Mouse (Mus musculus): Measurements from ENCODE around the gene Herpud1. TPM values are rescaled to one million over a fixed set of nuclear protein-coding genes. Genes with fewer than 3 reads are reported as not detected.

Gene Herpud1
- polyA plus RNA-seq, 1 experiment from 2014 or later = 66.5 TPM

- no peak for ATAC-seq (replicated peaks)
- no peak overlapping the region for H3K27ac ChIP-seq (replicated peaks)
- no peaks in the 10 kb centered on the region for H3K36me3 ChIP-seq
- no peaks in the 10 kb centered on the region for H3K27me3 ChIP-seq
- H3K9me3 ChIP-seq = no peaks in the 10 kb centered on the region
- no peak overlapping the region for H3K4me2 ChIP-seq (replicated peaks)
- WGBS = 87% methylated on average over 1 of the region's 1 CpGs
- no peaks in the 10 kb centered on the region for H3K4me1 ChIP-seq
- H3K4me3 ChIP-seq = no peak overlapping the region
- H3K9ac ChIP-seq (replicated peaks) = no peak overlapping the region
Observed at GRCm38 (mm10) chr8:94440389-94440788, 54.2 kb downstream of the Herpud1 start.

DNA sequence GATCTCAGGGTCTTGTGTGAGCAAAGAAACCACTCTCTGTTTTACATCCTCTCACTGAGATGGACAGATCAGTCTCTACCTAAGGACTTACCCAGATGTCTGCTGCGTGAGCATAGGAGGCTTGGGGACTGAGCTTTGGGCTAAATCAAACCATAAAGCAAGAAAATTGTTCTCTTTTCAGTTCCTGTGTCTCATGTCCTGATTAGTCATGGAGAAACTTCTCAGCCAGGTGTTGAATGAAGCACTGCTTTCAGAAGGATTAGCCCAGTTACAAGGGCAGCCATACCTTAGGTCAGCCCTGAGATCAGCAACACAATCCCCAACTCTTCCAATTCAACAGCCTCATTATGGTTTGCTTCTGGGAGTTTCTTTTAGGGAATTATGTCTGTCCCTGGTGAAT, 55.4 kb downstream of the Herpud1 start:
- no peak for ATAC-seq (replicated peaks)
- Histone ChIP-seq H3K4me2 (replicated peaks) (no peak overlapping the region), H3K4me3 (no peak overlapping the region), H3K9me3 (no peaks in the 10 kb centered on the region), H3K27ac (replicated peaks) (no peak overlapping the region), H3K9ac (replicated peaks) (no peak overlapping the region), H3K36me3 (no peaks in the 10 kb centered on the region), H3K4me1 (no peaks in the 10 kb centered on the region), H3K27me3 (no peaks in the 10 kb centered on the region)
- 94% methylated on average over 1 of the region's 1 CpGs for WGBS

DNA sequence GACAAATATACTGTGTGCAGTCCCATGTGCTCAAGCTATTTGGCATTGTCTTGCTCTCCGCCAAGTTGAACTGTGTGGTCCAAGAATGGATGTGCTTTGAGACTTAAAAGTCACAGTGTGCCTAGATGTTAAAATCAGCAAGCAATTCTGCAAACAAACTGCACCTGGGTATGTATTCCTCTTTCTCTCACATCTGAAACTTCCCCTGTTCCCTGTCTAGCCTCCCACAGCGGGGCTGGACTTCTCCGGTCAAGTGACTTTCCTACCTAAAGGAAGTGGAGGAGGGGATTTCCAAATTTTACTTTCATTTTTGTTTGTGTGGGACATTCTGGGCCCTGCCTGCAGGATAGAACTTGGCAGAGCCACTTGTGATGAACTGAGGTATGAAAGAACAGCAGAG, 56.9 kb downstream of the Herpud1 start:
- H3K27ac ChIP-seq (replicated peaks) = no peak overlapping the region
- WGBS = 93% methylated on average over 3 of the region's 3 CpGs
- no peak overlapping the region for H3K4me2 ChIP-seq (replicated peaks)
- H3K4me1 ChIP-seq = no peaks in the 10 kb centered on the region
- H3K9ac ChIP-seq (replicated peaks) = no peak overlapping the region
- H3K9me3 ChIP-seq = no peaks in the 10 kb centered on the region
- no peaks in the 10 kb centered on the region for H3K27me3 ChIP-seq
- no peaks in the 10 kb centered on the region for H3K36me3 ChIP-seq
- no peak overlapping the region for H3K4me3 ChIP-seq
- ATAC-seq (replicated peaks) = no peak

- Histone ChIP-seq H3K4me1 (no peaks in the 10 kb centered on the region), H3K9ac (replicated peaks) (no peak overlapping the region), H3K9me3 (no peaks in the 10 kb centered on the region), H3K4me2 (replicated peaks) (no peak overlapping the region), H3K36me3 (no peaks in the 10 kb centered on the region), H3K27ac (replicated peaks) (no peak overlapping the region), H3K4me3 (no peak overlapping the region), H3K27me3 (no peaks in the 10 kb centered on the region)
- WGBS = 79% methylated on average over 2 of the region's 2 CpGs
- ATAC-seq (replicated peaks) = no peak
Observed at GRCm38 (mm10) chr8:94444480-94444879, 58.2 kb downstream of the Herpud1 start.

Other genes with a start within 250 kb of the Herpud1 start
- not detected in 2 replicates for gene Mt4, start 249.2 kb upstream of the Herpud1 start, polyA plus RNA-seq (2015; fragmentation: Nextera tagmentation; extraction: Ambion mirVana)
- 249 and 258 TPM in 2 replicates for gene Mt3, start 233.8 kb upstream of the Herpud1 start, polyA plus RNA-seq (2015; fragmentation: Nextera tagmentation; extraction: Ambion mirVana)
- 35.4 and 38.4 TPM in 2 replicates for gene Mt2, start 213.8 kb upstream of the Herpud1 start, polyA plus RNA-seq (2015; fragmentation: Nextera tagmentation; extraction: Ambion mirVana)
- gene Mt1, start 207.4 kb upstream of the Herpud1 start, polyA plus RNA-seq (2015; fragmentation: Nextera tagmentation; extraction: Ambion mirVana) = 85.2 and 100 TPM in 2 replicates
- 63.0 and 66.3 TPM in 2 replicates for gene Nup93, start 171.9 kb upstream of the Herpud1 start, polyA plus RNA-seq (2015; fragmentation: Nextera tagmentation; extraction: Ambion mirVana)
- gene Slc12a3, start 57.2 kb upstream of the Herpud1 start, polyA plus RNA-seq (2015; fragmentation: Nextera tagmentation; extraction: Ambion mirVana) = not detected in 2 replicates
- 0.22 and 0.50 TPM in 2 replicates for gene Nlrc5, start 47.9 kb downstream of the Herpud1 start, polyA plus RNA-seq (2015; fragmentation: Nextera tagmentation; extraction: Ambion mirVana)
- 22.4 and 24.8 TPM in 2 replicates for gene Cpne2, start 146.6 kb downstream of the Herpud1 start, polyA plus RNA-seq (2015; fragmentation: Nextera tagmentation; extraction: Ambion mirVana)
- 50.1 and 52.0 TPM in 2 replicates for gene Rspry1, start 215.5 kb downstream of the Herpud1 start, polyA plus RNA-seq (2015; fragmentation: Nextera tagmentation; extraction: Ambion mirVana)
- gene Fam192a, start 215.6 kb downstream of the Herpud1 start, polyA plus RNA-seq (2015; fragmentation: Nextera tagmentation; extraction: Ambion mirVana) = 97.5 and 103 TPM in 2 replicates

Data from forebrain, embryonic 15.5 days (tissue).